16 mouse cellular contexts compared by ENCODE assay signal in the genomic region with DNA sequence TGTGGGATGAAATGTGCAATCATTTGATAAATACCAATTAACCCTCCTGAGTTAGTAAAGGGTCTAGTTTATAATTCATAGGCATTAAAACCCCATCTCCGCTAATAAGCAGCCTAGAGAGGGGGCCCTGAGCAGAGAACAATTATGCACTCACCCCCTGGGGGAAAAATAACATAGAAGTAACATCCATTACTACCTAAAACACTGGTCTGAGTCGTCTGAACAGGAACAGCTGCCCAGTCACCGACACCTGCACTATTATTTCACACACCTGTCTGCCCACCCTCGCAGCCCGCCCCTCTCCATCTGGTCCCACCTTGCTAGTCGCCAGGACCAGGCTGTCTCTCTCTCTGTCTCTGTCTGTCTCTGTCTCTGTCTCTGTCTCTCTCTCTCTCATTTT. TPM values are rescaled to one million over a fixed set of nuclear protein-coding genes. Genes with fewer than 3 reads are reported as not detected.
DNase-seq lines count a peak whose midpoint lies in the region; ATAC-seq and TF ChIP-seq lines count a peak whose summit lies in the region.
"Had no signal": no experiment of that assay in that cellular context is flagged by ENCODE, and none has a peak within 500 bp of the region (broad histone marks: within the 10 kb centered on the region; RNA-seq: fewer than 3 reads in every experiment).

No protein-coding gene starts in this region.

- peaks cover 8% of the 10 kb centered on the region; the same call in 1 of the 2 replicates for H3K4me1 ChIP-seq in forebrain, embryonic 14.5 days (ENCODE audit: control insufficient read depth, insufficient read depth, low read length)
- peaks cover 13% of the 10 kb centered on the region; the same call in 1 of the 2 replicates for H3K4me1 ChIP-seq in forebrain, embryonic 11.5 days (replicated peaks; ENCODE audit: control insufficient read depth, insufficient read depth, low read length)
- H3K4me1 ChIP-seq in kidney, embryonic 16.5 days (ENCODE audit: insufficient read depth, low read length): peaks cover 28% of the 10 kb centered on the region
- peaks cover 21% of the 10 kb centered on the region for H3K4me1 ChIP-seq in embryonic facial prominence, embryonic 14.5 days (ENCODE audit: control insufficient read depth, insufficient read depth, low read length)
- no peaks in the 10 kb centered on the region for H3K4me1 ChIP-seq in midbrain, postnatal 0 days (ENCODE audit: insufficient read depth, low read length)

- 45% methylated on average over 6 of the region's 6 CpGs for WGBS in forebrain, embryonic 14.5 days
- WGBS in forebrain, embryonic 11.5 days: 62% methylated on average over 6 of the region's 6 CpGs
- WGBS in kidney, embryonic 16.5 days: 59% methylated on average over 6 of the region's 6 CpGs
- WGBS in embryonic facial prominence, embryonic 14.5 days: 48% methylated on average over 6 of the region's 6 CpGs
- 53% methylated on average over 6 of the region's 6 CpGs for WGBS in midbrain, postnatal 0 days

- no peaks in the 10 kb centered on the region for H3K9me3 ChIP-seq in forebrain, embryonic 14.5 days (replicated peaks; ENCODE audit: control insufficient read depth, low read length)
- no peaks in the 10 kb centered on the region for H3K9me3 ChIP-seq in forebrain, embryonic 11.5 days (ENCODE audit: control insufficient read depth, low read length)
- H3K9me3 ChIP-seq in kidney, embryonic 16.5 days (ENCODE audit: low read length): no peaks in the 10 kb centered on the region
- H3K9me3 ChIP-seq in embryonic facial prominence, embryonic 14.5 days (ENCODE audit: control insufficient read depth, low read length): no peaks in the 10 kb centered on the region
- no peaks in the 10 kb centered on the region for H3K9me3 ChIP-seq in midbrain, postnatal 0 days (ENCODE audit: low read length)

- H3K27me3 ChIP-seq in forebrain, embryonic 14.5 days (replicated peaks; ENCODE audit: control insufficient read depth, insufficient read depth, low read length): peaks cover 24% of the 10 kb centered on the region
- H3K27me3 ChIP-seq in forebrain, embryonic 11.5 days (ENCODE audit: control insufficient read depth, insufficient read depth, low read length): peaks cover 8% of the 10 kb centered on the region; the same call in 1 of the 2 replicates
- peaks cover 10% of the 10 kb centered on the region; the same call in 1 of the 2 replicates for H3K27me3 ChIP-seq in kidney, embryonic 16.5 days (ENCODE audit: insufficient read depth, low read length)
- peaks cover 18% of the 10 kb centered on the region for H3K27me3 ChIP-seq in embryonic facial prominence, embryonic 14.5 days (replicated peaks; ENCODE audit: control insufficient read depth, insufficient read depth, low read length)
- no peaks in the 10 kb centered on the region; the same call in 1 of the 2 replicates for H3K27me3 ChIP-seq in midbrain, postnatal 0 days (ENCODE audit: insufficient read depth, low read length)

- ATAC-seq in forebrain, embryonic 14.5 days: no peak
- ATAC-seq in forebrain, embryonic 11.5 days (replicated peaks; ENCODE audit: low FRiP score): no peak
- ATAC-seq in kidney, embryonic 16.5 days (ENCODE audit: low FRiP score, low TSS enrichment): no peak
- no peak for ATAC-seq in embryonic facial prominence, embryonic 14.5 days (ENCODE audit: low read depth)
- ATAC-seq in midbrain, postnatal 0 days (ENCODE audit: low FRiP score): no peak
- no peak for ATAC-seq in megakaryocyte, adult 5-6 weeks (ENCODE audit: poor library complexity, severe bottlenecking)

- peaks cover 14% of the 10 kb centered on the region for H3K36me3 ChIP-seq in forebrain, embryonic 14.5 days (ENCODE audit: control insufficient read depth, insufficient read depth, low read length)
- H3K36me3 ChIP-seq in forebrain, embryonic 11.5 days (ENCODE audit: control insufficient read depth, insufficient read depth, low read length): no peaks in the 10 kb centered on the region
- peaks cover 9% of the 10 kb centered on the region for H3K36me3 ChIP-seq in kidney, embryonic 16.5 days (ENCODE audit: insufficient read depth, low read length)
- peaks cover 15% of the 10 kb centered on the region for H3K36me3 ChIP-seq in embryonic facial prominence, embryonic 14.5 days (ENCODE audit: control insufficient read depth, insufficient read depth, low read length)
- H3K36me3 ChIP-seq in midbrain, postnatal 0 days (ENCODE audit: insufficient read depth, low read length): peaks cover 10% of the 10 kb centered on the region

- TF ChIP-seq CTCF in midbrain, postnatal 0 days (IDR thresholded peaks at IDR 0.05): no peak

- H3K9ac ChIP-seq in forebrain, embryonic 14.5 days (ENCODE audit: low read length): no peak overlapping the region
- no peak overlapping the region for H3K9ac ChIP-seq in forebrain, embryonic 11.5 days (ENCODE audit: low read length)
- no peak overlapping the region for H3K9ac ChIP-seq in kidney, embryonic 16.5 days (replicated peaks; ENCODE audit: low read length)
- H3K9ac ChIP-seq in embryonic facial prominence, embryonic 14.5 days (ENCODE audit: low read depth, low read length): no peak overlapping the region
- no peak overlapping the region for H3K9ac ChIP-seq in midbrain, postnatal 0 days (replicated peaks; ENCODE audit: low read length, poor library complexity, severe bottlenecking)

- DNase-seq in forebrain, embryonic 14.5 days (ENCODE audit: low spot score): no peak
- no peak for DNase-seq in forebrain, embryonic 11.5 days (ENCODE audit: low spot score)
- DNase-seq in kidney, postnatal 14 days: no peak
- DNase-seq in embryonic facial prominence, embryonic 14.5 days (ENCODE audit: low spot score): no peak
- DNase-seq in midbrain, postnatal 0 days (ENCODE audit: low spot score): no peak
- DNase-seq in adrenal gland, adult 18-20 months (ENCODE audit: low spot score in 2 of 2): no peak
- DNase-seq: kidney, adult 2 months; layer of hippocampus, adult 9-11 months; thymus, adult 2 months had no signal

- peak overlapping the region; percentile 61; the same call in 1 of the 2 replicates for H3K4me2 ChIP-seq in forebrain, embryonic 14.5 days (ENCODE audit: low read length)
- H3K4me2 ChIP-seq in forebrain, embryonic 11.5 days (ENCODE audit: low read depth, low read length, severe bottlenecking): no peak overlapping the region
- H3K4me2 ChIP-seq in kidney, embryonic 16.5 days (replicated peaks; ENCODE audit: low read depth, low read length): 0 out of 2 replicates have a peak overlapping the region, but pooled peaks have one; percentile 92
- H3K4me2 ChIP-seq in embryonic facial prominence, embryonic 14.5 days (ENCODE audit: low read depth, low read length): peak overlapping the region; percentile 70; the same call in 1 of the 2 replicates
- H3K4me2 ChIP-seq in midbrain, postnatal 0 days (ENCODE audit: low read depth, low read length, poor library complexity, severe bottlenecking): no peak overlapping the region

- no peak overlapping the region for H3K27ac ChIP-seq in forebrain, embryonic 14.5 days (ENCODE audit: low read depth, low read length)
- no peak overlapping the region for H3K27ac ChIP-seq in forebrain, embryonic 11.5 days (ENCODE audit: low read depth, low read length)
- H3K27ac ChIP-seq in kidney, embryonic 16.5 days (ENCODE audit: low read length): no peak overlapping the region
- no peak overlapping the region for H3K27ac ChIP-seq in embryonic facial prominence, embryonic 14.5 days (replicated peaks; ENCODE audit: low read depth, low read length)
- no peak overlapping the region for H3K27ac ChIP-seq in midbrain, postnatal 0 days (ENCODE audit: low read depth, low read length)

- no peak overlapping the region for H3K4me3 ChIP-seq in forebrain, embryonic 14.5 days (ENCODE audit: low read depth, low read length)
- no peak overlapping the region for H3K4me3 ChIP-seq in forebrain, embryonic 11.5 days (ENCODE audit: low read depth, low read length)
- no peak overlapping the region; the same call in 1 of the 2 replicates for H3K4me3 ChIP-seq in kidney, embryonic 16.5 days (ENCODE audit: low read length)
- no peak overlapping the region; the same call in 1 of the 2 replicates for H3K4me3 ChIP-seq in embryonic facial prominence, embryonic 14.5 days (ENCODE audit: low read depth, low read length)
- peak overlapping the region; percentile 32; the same call in 1 of the 2 replicates for H3K4me3 ChIP-seq in midbrain, postnatal 0 days (ENCODE audit: low read depth, low read length)

RNA-seq across cellular contexts. Expression of gene Rabif, which starts 18.1 kb away (rescaled TPM):
- 59.4 and 66.3 TPM in 2 replicates for polyA plus RNA-seq in forebrain, embryonic 14.5 days (2014; fragmentation: Nextera tagmentation; extraction: Ambion mirVana)
- 42.7 and 45.3 TPM in 2 replicates for polyA plus RNA-seq in forebrain, embryonic 11.5 days (2014; fragmentation: Nextera tagmentation; extraction: Ambion mirVana)
- 46.9 and 47.0 TPM in 2 replicates for polyA plus RNA-seq in kidney, embryonic 16.5 days (2015; fragmentation: Nextera tagmentation; extraction: Ambion mirVana)
- polyA plus RNA-seq in embryonic facial prominence, embryonic 14.5 days (2014; fragmentation: Nextera tagmentation; extraction: Ambion mirVana): 42.9 and 44.6 TPM in 2 replicates
- total RNA-seq in midbrain, postnatal 0 days (2014; rRNA removed): 37.6 and 45.1 TPM in 2 replicates
- polyA plus RNA-seq in midbrain, postnatal 0 days (2015; fragmentation: Nextera tagmentation; extraction: Ambion mirVana): 79.0 and 79.5 TPM in 2 replicates
- 20.6 and 24.1 TPM in 2 replicates for total RNA-seq in megakaryocyte, adult 5-6 weeks (2015)
- total RNA-seq in megakaryocyte, adult 5-6 weeks (2017): 16.1 and 18.6 TPM in 2 replicates
- 10 to 100 TPM; 22.0 to 27.1 TPM for total RNA-seq in adrenal gland, adult 18-20 months (2021)

RNA-seq across cellular contexts. Expression of gene Mgat4e, which starts 36.9 kb away (rescaled TPM):
- not detected in 2 replicates for polyA plus RNA-seq in forebrain, embryonic 14.5 days (2014; fragmentation: Nextera tagmentation; extraction: Ambion mirVana)
- not detected in 2 replicates for polyA plus RNA-seq in forebrain, embryonic 11.5 days (2014; fragmentation: Nextera tagmentation; extraction: Ambion mirVana)
- not detected in 2 replicates for polyA plus RNA-seq in kidney, embryonic 16.5 days (2015; fragmentation: Nextera tagmentation; extraction: Ambion mirVana)
- not detected in 2 replicates for polyA plus RNA-seq in embryonic facial prominence, embryonic 14.5 days (2014; fragmentation: Nextera tagmentation; extraction: Ambion mirVana)
- not detected in 2 replicates for total RNA-seq in midbrain, postnatal 0 days (2014; rRNA removed)
- not detected in 2 replicates for polyA plus RNA-seq in midbrain, postnatal 0 days (2015; fragmentation: Nextera tagmentation; extraction: Ambion mirVana)
- total RNA-seq in megakaryocyte, adult 5-6 weeks (2015): not detected in 2 replicates
- not detected in 2 replicates for total RNA-seq in megakaryocyte, adult 5-6 weeks (2017)
- total RNA-seq in adrenal gland, adult 18-20 months (2021): not detected
- total RNA-seq: adrenal gland, adult 2 months; gastrocnemius, adult 18-20 months; megakaryocyte-erythroid progenitor cell, adult 5-6 weeks had no signal
- polyA plus RNA-seq: adrenal gland, adult 2 months; limb, embryonic 11.5 days; small intestine, adult 2 months; thymus, adult 2 months had no signal

RNA-seq across cellular contexts. Expression of gene Kdm5b, which starts 47.4 kb away (rescaled TPM):
- 75.3 and 88.4 TPM in 2 replicates for polyA plus RNA-seq in forebrain, embryonic 14.5 days (2014; fragmentation: Nextera tagmentation; extraction: Ambion mirVana)
- polyA plus RNA-seq in forebrain, embryonic 11.5 days (2014; fragmentation: Nextera tagmentation; extraction: Ambion mirVana): 83.9 and 84.4 TPM in 2 replicates
- polyA plus RNA-seq in kidney, embryonic 16.5 days (2015; fragmentation: Nextera tagmentation; extraction: Ambion mirVana): 47.4 and 55.4 TPM in 2 replicates
- polyA plus RNA-seq in embryonic facial prominence, embryonic 14.5 days (2014; fragmentation: Nextera tagmentation; extraction: Ambion mirVana): 63.0 and 68.5 TPM in 2 replicates
- total RNA-seq in midbrain, postnatal 0 days (2014; rRNA removed): 65.9 and 69.9 TPM in 2 replicates
- polyA plus RNA-seq in midbrain, postnatal 0 days (2015; fragmentation: Nextera tagmentation; extraction: Ambion mirVana): 37.3 and 43.7 TPM in 2 replicates
- total RNA-seq in megakaryocyte, adult 5-6 weeks (2015): 7.1 and 9.5 TPM in 2 replicates
- 7.1 and 10.2 TPM in 2 replicates for total RNA-seq in megakaryocyte, adult 5-6 weeks (2017)
- 10 to 100 TPM; 35.4 to 41.0 TPM for total RNA-seq in adrenal gland, adult 18-20 months (2021)

RNA-seq across cellular contexts. Expression of gene Klhl12, which starts 57.3 kb away (rescaled TPM):
- 24.8 and 27.3 TPM in 2 replicates for polyA plus RNA-seq in forebrain, embryonic 14.5 days (2014; fragmentation: Nextera tagmentation; extraction: Ambion mirVana)
- polyA plus RNA-seq in forebrain, embryonic 11.5 days (2014; fragmentation: Nextera tagmentation; extraction: Ambion mirVana): 34.1 and 36.3 TPM in 2 replicates
- polyA plus RNA-seq in kidney, embryonic 16.5 days (2015; fragmentation: Nextera tagmentation; extraction: Ambion mirVana): 32.4 and 35.4 TPM in 2 replicates
- 24.6 and 24.7 TPM in 2 replicates for polyA plus RNA-seq in embryonic facial prominence, embryonic 14.5 days (2014; fragmentation: Nextera tagmentation; extraction: Ambion mirVana)
- total RNA-seq in midbrain, postnatal 0 days (2014; rRNA removed): 26.4 and 42.7 TPM in 2 replicates
- polyA plus RNA-seq in midbrain, postnatal 0 days (2015; fragmentation: Nextera tagmentation; extraction: Ambion mirVana): 33.9 and 35.3 TPM in 2 replicates
- total RNA-seq in megakaryocyte, adult 5-6 weeks (2015): 10.0 and 10.2 TPM in 2 replicates
- total RNA-seq in megakaryocyte, adult 5-6 weeks (2017): 11.2 and 12.8 TPM in 2 replicates
- total RNA-seq in adrenal gland, adult 18-20 months (2021): 10 to 100 TPM; 18.7 to 20.7 TPM

Comparison
In these comparisons a context has a peak if more than half of its experiments do, and no peak if none do; other contexts are left out.
1. H3K4me2 ChIP-seq: peak in forebrain, embryonic 14.5 days (single experiment), kidney, embryonic 16.5 days (single experiment) and embryonic facial prominence, embryonic 14.5 days (single experiment); none in forebrain, embryonic 11.5 days (single experiment) and midbrain, postnatal 0 days (single experiment).